Mouse (Mus musculus) gastrocnemius, postnatal 10 days (tissue): ENCODE data around the gene Them7. TPM values are rescaled to one million over a fixed set of nuclear protein-coding genes. Genes with fewer than 3 reads are reported as not detected.

Experiments used
- DNase-seq: peaks from one replicate; pipeline ENCODE4 v3.0.0; 2021; ENCODE audit warnings: mixed read lengths
- total RNA-seq, 2 experiments: library from RNA; stranded (reverse); gene quantifications; 2 replicates each; pipeline ENCODE4 v1.2.3; 2021

The Them7 gene
- total RNA-seq, 2 experiments from 2014 or later = not detected

DNA sequence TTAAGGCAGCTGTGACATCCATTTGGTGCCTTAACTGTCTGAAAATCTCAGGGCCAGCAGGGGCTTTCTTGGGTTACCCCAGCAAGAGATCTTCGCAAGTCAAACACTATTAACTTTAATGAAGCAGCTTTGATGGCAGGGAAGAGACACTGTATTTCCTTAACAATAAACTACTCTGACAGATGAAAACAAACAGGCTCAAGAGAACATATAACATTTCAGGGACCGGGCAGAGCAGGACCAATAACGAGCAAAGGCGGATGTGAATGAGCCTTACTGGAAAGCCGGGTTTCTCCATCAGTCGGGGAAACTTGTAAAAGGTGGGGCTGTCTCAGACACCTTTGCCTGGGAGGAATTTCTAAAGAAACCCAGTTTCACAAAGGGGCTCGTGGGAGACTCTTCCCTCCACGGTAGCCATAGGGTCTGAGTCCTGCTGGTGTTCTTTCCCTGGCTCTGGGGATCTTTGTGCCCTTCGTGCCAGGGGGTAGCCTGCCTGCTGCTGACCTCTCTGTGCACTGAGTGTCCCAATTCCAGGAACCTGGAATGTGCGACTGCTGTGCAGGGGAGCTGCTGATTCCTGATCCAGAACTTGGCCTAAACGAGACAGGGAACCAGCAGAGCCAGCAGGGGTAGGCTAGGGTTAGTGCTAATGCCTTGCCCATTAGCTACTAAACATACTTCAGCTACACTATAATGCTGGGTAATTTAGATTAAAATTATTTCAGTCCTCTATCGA lies 11.4 kb downstream of the Them7 start:
- DNase-seq = no peak

DNA sequence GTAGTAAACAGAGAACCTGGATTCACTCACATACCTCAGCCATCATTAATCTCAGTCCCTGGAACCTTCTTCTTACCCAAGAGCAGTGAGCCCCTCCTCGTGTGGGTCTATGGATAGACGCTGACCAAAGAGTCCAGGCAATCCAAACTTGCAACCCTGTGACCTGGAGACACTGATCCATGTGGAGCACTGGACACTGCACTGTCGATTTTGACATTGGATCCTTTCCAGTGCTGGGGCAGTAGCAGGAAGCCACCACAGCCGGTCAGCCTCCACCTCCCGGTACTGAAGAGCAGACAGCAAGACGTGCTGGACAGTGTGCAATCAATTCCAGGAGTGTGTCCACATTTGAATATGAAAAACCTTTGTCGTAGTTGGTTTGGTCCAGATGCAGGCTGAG lies 13.3 kb downstream of the Them7 start:
- no peak for DNase-seq

DNA sequence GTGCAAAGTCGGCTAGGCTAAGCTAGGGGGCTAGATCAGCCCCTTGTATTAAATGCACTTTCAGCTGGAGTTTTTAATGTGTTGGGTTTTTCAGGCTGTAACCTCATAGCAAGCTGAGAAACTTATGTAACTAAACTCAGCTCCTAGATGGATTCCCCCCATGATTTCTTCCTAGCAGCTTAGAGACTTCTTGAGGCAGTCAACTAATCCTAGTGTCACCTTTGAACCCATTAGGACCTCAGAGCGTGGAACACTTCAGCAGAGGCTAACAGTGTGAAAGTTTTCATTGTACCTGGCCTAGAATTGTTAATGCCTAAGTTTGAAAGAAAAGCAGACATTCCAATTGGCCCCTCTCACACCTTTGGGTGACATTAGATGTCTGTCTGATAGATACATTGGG lies 13.7 kb downstream of the Them7 start:
- no peak for DNase-seq

DNA sequence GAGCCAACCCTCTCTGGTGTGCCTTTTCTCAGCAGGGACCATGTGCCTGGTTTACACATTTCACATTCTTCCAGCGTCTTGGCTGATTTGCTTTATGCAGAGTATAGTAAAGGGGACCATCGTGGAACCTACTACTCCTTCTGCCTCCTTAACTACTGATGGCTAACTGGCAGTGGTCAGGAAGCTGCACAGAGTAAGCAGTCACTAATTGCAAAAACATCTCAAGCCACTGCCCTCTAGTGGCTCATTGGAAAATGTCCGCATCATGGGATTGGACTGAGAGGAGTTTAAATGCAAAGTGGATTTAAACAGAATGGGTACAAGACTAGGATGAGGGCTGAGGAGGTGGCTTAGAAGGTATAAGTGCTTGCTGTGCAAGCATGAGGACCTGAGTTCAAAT lies 14.7 kb downstream of the Them7 start:
- no peak for DNase-seq

DNA sequence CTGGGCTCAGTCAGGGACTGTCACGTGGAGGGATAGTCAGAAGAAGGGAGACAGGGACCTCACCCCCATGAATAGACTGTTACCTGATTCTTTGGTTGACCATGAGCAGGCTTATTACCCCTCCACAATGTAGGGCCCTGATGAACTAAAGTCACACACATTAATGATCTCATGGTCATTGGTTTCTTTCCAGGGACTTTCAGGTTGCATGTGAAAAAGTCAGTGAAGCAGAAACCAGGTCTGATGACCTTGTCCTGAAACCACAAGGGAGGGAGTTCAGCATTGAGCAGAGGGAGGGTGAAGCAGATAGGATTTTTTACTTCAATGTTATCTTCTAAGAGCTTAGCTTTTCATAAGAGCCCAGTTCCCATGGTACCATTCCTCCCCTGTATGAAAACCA lies 16.5 kb downstream of the Them7 start:
- no peak for DNase-seq

DNA sequence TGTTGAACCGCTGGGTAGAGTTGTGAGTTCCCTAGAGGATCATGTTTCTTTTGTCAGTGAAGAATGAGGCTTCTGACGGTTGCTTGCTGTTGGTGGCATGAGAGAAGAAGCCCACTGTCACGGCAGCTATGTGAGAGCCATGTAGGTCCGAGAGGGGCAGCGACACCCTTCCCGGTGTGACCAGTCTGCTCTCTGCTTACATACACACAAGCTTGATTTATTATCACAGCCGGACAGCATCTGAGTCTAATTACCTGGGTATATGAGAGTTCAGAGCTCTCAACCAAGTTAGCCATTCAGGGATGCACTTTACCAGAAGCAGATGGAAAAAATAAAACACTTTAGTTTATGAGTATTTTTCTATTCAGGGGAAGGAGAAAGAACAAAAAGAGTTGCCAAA lies 18.8 kb downstream of the Them7 start:
- no peak for DNase-seq

DNA sequence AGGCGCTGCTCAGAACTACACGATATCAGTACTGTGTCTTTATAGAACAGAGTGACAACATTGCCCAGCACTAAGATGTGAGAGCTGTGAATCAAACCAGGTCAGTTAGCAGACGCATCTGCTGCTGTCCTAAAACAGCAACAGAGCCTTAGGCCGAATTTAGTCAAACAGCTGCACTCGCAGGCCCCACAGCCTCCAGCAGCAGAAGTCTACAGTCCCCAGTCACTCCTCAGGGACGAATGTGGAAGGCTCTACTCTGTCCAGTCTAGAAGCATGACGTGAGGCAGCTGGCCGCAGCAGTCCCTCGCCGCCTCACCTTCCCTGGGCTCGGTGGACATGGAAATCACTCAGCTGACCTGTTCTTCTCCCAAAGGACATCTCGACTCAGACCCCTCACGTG lies 20.6 kb downstream of the Them7 start:
- no peak for DNase-seq

DNA sequence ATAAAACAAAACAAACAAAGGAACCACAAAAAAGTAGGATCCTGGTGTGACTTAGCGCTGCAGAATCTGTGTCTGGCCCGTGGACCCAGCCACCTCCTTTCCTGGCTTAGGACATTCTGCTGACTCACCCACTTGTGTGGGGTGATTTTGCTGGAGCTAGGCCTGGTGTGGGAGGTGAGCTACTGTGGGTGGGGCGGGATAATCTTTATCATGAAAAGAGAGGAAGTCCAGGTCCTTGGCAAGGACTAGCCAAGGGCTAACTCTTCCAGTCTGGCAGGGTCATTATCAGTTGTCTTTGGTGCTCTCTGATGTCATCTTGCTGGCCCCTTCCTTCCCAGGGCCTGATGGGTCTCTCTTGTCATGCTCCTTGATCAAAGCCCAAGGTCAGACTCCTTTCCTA lies 27.9 kb downstream of the Them7 start:
- DNase-seq = no peak

DNA sequence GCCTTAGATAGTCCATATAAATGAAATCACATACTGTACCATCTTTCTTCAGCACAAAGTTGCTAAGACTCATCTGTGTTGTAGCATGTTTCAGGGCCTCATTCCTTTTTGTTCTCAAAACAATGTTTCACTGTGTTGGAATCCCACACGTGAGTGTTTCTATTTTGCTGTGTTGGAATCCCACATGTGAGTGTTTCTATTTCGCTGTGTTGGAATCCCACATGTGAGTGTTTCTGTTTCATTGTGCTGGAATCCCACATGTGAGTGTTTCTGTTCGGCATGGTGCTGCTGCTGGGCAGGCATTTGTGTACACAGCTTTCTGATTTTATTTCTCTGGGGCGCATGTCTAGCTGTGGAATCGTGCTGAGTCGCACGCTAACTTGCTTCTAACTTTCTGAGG lies 28.7 kb downstream of the Them7 start:
- no peak for DNase-seq

DNA sequence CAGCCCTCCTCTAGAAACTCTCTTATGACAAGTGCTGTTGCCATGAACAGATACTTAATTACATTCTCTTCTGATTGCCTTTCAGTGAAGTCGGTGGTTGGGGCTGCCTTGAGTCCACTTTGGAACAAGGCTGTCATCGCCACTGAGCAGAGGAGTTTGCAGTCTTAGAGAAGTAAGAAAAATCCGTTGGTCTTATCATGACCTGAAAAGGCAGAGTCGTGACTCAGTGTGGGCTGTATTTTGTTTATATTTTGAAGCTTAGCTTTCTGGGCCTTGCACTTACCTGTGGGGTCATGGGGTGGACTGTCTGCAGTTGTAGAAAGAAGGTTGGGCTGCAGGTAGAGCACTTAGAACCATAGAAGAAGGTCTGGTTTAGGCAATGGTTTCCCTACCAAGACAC lies 31.3 kb downstream of the Them7 start:
- no peak for DNase-seq

DNA sequence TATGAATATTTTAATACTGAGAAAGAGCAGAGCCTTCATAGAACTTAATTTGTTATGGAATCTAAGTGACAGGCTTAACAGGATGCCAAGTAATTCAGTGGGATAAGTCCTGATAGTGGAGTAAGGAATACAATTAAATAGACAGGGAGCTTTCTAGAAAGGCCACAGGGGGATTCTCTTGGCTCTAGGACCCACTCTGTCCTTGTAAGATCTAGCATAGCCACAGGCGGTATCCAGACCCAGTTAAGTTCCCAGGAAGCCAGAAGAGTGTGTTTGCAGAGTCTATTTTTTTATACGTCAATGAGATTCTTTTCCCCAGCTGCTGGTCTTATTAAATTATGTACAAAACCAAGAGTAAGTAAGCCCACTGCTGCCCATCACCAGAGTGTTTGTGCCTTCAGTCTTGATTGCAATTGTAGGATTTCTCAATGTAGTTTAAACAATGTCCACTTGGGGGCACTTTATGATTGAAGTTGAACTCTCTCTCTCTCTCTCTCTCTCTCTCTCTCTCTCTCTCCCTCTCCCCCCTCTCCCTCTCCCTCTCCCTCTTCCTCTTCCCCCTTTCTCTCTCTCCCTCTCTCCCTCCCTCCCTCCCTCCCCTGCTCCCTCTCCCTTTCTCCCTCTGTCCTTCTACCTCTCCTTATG lies 32.4 kb downstream of the Them7 start:
- no peak for DNase-seq

DNA sequence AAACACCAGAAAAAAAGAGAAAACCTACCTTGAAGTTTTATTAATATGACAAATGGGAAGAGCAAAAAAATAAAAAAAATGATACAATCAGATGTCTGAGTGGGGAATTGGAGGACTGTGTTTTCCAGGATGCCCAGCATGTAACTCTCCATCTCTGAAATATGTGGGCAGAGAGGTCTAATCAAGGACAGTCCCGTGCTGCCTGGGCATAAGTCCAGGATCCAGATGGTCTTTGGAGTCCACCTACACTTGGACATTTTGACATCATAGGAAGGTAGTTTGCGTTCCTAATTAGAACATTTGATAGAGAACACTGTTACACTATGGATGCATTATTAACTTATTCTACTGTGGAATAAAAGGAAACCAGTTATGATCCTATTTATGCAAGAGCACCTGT lies 33.3 kb downstream of the Them7 start:
- no peak for DNase-seq

DNA sequence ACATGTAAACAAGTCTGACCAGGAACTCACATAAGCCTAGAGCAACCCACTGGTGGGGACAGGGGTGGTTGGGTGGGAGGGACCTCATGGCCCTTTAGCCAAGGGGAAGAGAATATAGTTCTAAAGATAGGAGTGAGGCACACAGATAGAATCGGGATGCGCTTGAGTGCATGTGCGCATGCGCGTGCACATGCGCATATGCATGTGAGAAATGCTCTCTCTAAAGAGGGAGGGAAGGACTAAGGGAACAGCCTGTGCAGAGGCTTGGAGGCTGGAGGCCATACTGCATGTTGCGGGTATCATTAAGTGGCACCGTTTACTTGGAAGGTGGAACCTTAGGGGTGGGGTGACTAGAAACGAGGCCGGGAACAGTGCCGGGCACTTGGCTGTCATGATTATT lies 37.2 kb downstream of the Them7 start:
- no peak for DNase-seq

DNA sequence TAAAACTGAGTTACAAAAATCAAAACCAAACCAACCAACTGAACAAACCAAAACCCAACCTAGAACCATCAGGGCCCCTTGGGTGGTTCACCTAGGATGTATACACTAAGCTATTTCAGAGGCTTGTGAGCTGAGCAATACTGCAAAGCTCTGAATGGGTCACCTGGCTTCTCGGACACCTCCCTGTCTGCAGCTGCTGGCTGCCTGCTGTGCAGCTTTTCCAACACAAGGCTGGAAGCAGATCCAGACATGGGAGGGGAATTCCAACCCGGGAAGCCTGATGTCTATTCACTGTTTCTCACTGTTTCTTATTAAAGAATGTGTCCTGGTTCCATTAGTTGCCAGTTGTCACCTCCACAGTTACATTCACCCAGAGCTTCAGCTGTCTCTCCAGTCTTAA lies 39.1 kb downstream of the Them7 start:
- no peak for DNase-seq

DNA sequence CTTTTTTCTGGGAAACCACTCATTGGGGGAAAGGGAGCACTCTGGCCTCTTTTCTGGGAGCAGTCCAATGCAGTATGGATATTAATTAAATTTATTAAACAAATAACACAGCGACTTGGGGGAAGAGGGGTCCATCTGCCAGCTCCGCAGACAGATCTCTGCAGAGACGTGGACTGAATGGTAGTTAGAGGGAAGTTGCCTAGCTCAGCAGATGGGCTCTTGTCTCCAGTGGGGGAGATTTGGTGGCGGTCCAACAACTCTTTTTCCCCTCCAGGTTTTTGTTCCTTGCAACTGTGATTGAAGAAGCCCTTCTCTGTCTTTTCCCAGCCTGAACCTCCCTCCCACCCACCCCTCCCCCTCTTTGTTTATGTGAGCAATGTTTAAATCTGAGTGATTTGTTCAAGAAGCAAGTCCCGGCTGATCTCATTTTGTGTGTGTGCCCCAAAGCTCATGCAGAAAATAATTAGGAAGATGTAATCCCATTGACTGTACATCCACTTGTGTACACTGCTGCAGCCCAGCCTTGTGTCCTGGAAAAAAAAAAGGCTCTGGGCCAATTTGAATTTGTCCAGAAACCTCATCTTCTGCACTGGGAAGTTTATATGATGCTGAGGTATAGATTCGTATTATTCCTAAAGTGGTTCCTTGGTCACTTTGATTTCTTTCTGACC lies 58.4 kb downstream of the Them7 start:
- DNase-seq = no peak

DNA sequence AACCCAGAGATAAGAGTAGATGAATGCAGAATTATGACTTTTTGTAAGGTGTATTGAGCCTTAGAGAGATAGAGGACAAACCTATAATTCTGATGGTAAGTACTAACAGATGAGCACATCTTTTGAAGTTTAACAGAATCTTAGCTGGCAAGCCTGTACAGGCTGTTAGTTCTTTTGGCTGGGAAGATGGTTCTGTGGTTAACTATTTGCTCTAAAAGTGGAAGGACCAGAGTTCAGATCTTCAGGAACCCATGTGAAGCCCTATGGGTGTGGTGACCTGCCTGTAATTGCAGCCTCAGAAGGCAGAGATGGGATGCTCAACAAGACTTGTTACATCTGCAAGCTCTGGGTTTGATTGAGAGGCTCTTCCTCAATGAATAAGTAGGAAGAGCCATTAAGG lies 59.7 kb downstream of the Them7 start:
- DNase-seq = no peak

DNA sequence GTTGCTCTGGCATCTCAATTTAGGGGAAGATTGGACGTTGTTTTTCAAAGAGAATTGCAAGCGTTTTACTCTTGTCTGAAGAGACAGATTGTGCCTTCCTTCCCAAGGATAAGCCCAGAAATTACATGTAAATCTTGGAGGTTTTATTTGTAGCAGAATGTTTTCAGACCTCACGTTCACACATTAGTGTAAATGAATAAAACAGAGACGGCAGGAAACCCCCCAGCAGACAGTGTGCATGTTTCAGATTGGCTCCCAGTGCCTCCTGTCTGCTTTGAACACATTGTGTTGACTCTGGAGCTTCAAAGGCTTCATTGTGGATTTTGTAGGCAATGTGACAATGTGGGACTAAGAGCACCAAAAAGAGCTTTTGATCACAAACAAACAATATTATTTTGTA lies 60.7 kb downstream of the Them7 start:
- no peak for DNase-seq

DNA sequence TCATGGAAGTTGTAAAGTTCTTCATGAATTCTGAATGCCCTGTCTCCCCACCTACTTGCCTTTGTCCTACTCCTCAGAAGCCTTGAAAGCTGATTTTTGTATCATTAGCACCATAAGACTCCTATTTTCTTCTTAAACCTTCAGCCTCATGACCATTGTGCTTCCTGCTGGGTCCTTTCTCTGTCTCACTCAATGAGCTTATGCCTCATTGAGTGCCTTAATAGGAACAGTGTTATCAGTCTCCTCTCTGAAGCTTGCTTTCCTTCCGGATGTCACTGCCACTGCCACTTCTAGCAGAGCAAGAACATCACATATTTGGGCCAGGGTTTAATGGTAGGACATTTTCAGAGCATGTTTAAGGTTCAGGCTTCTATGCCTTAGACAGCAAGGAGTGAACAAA lies 71.7 kb downstream of the Them7 start:
- no peak for DNase-seq

DNA sequence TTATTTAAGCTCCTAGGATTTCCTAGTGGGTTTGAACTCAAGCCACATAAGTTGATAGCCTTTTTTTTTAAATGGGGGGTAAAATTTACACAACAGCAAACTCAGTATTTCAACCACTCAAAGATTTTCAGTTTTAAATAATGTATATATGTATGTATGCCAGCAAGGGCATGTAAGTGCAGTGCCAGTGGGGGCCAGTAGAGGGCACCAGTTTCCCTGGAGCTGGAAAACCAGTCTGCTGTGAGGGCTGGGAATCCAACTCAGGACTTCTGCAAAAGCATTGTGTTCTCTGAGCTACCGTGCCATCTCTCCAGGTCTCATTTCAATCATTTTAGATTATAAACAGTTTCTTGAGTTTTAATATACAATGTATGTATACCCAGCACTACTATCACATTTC lies 74.8 kb downstream of the Them7 start:
- DNase-seq = no peak

DNA sequence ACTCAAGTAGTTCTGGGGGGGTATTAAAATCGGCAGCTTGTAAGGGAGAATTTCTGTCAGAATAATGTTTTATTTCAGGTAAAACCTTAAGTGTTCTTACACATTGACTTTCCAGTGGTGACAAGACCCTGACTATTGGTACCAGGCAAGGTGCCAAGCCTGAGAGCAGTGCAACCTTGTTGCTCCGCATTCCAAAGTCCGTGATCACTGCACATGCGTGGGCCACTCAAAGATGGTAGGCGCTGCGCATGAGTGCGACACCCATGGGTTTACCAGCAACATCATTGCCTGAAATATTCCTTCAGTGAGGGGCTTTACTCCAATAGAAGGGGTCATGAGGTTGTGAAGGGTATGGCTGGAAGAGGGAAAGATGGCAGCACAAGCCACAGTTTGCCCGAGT lies 77.0 kb downstream of the Them7 start:
- DNase-seq = no peak

DNA sequence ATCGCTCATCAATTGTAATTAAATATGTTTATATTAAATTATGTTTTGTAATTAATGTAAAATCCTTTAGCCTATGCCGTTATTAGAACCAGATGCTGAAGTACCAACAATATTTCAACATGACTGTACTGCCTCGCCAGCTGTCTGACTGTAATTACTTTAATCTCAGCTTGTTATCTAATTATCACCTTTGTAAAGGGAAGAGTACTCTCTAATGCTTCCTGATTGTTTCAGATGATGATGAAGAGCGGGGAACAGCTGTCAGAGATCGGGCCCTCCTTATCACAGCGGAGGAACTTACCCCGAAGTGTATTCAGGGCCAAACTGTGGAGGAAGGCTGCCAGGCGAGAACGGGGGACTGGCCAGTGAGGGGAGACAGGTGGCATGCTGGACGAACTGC lies 77.4 kb downstream of the Them7 start:
- no peak for DNase-seq

DNA sequence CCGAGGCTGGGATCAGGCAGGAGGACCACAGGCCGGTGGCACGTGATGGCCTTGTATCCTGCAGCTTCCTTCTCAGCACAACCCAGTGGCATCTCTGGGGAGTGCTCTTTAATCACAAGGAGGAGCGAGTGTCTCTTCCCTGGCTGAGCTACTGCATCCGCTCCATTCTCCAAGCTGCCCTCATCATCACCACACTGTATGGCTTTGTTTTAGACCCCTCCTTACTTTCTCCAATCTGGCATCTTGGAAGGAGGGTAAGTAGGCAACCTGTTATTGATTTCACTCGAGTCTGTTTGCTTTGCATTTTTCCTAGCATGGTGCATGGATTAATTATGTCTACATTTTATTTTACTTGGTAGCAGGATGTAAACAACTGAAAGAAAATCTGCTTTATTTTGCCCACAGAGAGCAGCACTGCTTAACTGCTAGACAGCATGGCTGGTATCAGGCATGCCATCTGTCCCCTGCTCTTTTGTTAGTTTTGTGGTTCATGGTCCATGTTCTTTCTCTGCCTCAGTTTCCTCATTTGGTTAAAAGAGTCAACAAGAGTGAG lies 79.9 kb downstream of the Them7 start:
- no peak for DNase-seq

DNA sequence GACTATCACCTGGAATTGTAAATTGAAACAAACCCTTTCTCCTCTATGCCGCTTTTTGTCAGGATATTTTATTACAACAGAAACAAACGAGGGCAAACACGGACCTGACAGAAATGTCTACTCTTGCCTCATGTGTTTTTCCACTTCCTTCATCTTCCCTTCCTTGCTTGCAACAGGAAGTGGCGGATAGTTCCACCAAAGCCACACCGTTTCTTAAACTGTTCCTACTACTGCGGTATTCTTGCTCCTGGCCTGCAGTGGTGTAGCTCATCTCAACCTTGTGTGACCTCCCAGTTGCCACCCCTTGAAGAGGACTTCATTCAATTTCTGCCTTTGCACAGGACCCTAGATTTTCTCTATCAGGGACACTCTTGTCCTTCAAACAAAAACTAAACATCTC lies 81.8 kb downstream of the Them7 start:
- no peak for DNase-seq

DNA sequence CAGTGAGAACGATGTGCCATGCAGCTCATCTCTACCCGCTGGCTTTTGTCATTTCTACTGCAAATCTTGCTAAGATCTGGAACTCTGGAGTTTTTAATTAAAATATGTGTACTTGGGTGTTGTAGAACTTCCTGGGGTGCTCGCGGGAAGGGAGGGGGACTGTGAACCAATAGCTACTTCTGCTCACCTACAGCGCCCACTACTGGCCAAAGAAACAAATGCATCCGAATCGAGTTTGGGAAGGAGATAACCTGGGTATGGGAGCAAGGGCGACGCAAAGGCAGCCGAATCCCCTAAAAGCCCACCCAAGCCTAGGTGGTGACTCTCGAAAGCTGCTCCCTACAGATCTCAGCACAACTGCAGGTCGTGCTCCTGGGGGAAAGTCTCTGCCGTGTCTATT lies 87.3 kb downstream of the Them7 start:
- no peak for DNase-seq
